Mouse (Mus musculus) right cerebral cortex, postnatal 36 days (tissue): ENCODE data around the gene Adgrb3.
"Not testable (repeated sequence)": the region's sequence is repeated elsewhere in the genome, so short reads cannot be mapped to it uniquely, and the experiment has no call there.

ENCODE experiments used
- DNase-seq, 2 experiments: peaks; one replicate each; pipeline ENCODE4 v3.0.0; 2022; ENCODE audit warnings: low spot score in 2 of 2, mixed read lengths in 1 of 2

Gene Adgrb3

GRCm38 (mm10) chr1:25526976-25527375 lies 302.5 kb downstream of the Adgrb3 start:
- DNase-seq = no peak

- no peak for DNase-seq
Observed at GRCm38 (mm10) chr1:25510321-25511055, 319.0 kb downstream of the Adgrb3 start.

GRCm38 (mm10) chr1:25504313-25504712 lies 325.2 kb downstream of the Adgrb3 start:
- peak; percentile 67 to 68 for DNase-seq

- no peak for DNase-seq
Observed at GRCm38 (mm10) chr1:25503524-25503923, 326.0 kb downstream of the Adgrb3 start.

GRCm38 (mm10) chr1:25495202-25495914 lies 334.1 kb downstream of the Adgrb3 start:
- no peak for DNase-seq

GRCm38 (mm10) chr1:25491503-25491902 lies 338.0 kb downstream of the Adgrb3 start:
- DNase-seq = no peak

GRCm38 (mm10) chr1:25490174-25490573 lies 339.3 kb downstream of the Adgrb3 start:
- DNase-seq = no peak

GRCm38 (mm10) chr1:25475699-25476098 lies 353.8 kb downstream of the Adgrb3 start:
- no peak for DNase-seq

- DNase-seq = peak in 1 of 2 experiments; percentile 17
Observed at GRCm38 (mm10) chr1:25474469-25474868, 355.0 kb downstream of the Adgrb3 start.

GRCm38 (mm10) chr1:25471612-25472011 lies 357.9 kb downstream of the Adgrb3 start:
- DNase-seq = not testable (repeated sequence)

- no peak for DNase-seq
Observed at GRCm38 (mm10) chr1:25462612-25463011, 366.9 kb downstream of the Adgrb3 start.

- DNase-seq = no peak
Observed at GRCm38 (mm10) chr1:25435506-25435905, 394.0 kb downstream of the Adgrb3 start.

- DNase-seq = no peak
Observed at GRCm38 (mm10) chr1:25430219-25430862, 399.2 kb downstream of the Adgrb3 start.

- no peak for DNase-seq
Observed at GRCm38 (mm10) chr1:25420701-25421100, 408.8 kb downstream of the Adgrb3 start.

- no peak for DNase-seq
Observed at GRCm38 (mm10) chr1:25419378-25419777, 410.1 kb downstream of the Adgrb3 start.

- no peak for DNase-seq
Observed at GRCm38 (mm10) chr1:25415084-25415483, 414.4 kb downstream of the Adgrb3 start.

GRCm38 (mm10) chr1:25364186-25364585 lies 465.3 kb downstream of the Adgrb3 start:
- DNase-seq = no peak

- DNase-seq = no peak
Observed at GRCm38 (mm10) chr1:25358554-25358953, 471.0 kb downstream of the Adgrb3 start.

GRCm38 (mm10) chr1:25355486-25355885 lies 474.0 kb downstream of the Adgrb3 start:
- no peak for DNase-seq

GRCm38 (mm10) chr1:25344876-25345275 lies 484.6 kb downstream of the Adgrb3 start:
- DNase-seq = no peak

GRCm38 (mm10) chr1:25325406-25325805 lies 504.1 kb downstream of the Adgrb3 start:
- no peak for DNase-seq

GRCm38 (mm10) chr1:25317142-25317541 lies 512.4 kb downstream of the Adgrb3 start:
- DNase-seq = no peak

GRCm38 (mm10) chr1:25312344-25312743 lies 517.2 kb downstream of the Adgrb3 start:
- no peak for DNase-seq
